Mouse (Mus musculus) ES-E14 (cell line): ENCODE results near the gene Rccd1. TPM values are rescaled to one million over a fixed set of nuclear protein-coding genes. Genes with fewer than 3 reads are reported as not detected.

ENCODE experiments used
- DNase-seq: peaks from one replicate; pipeline ENCODE4 v3.0.0-alpha.2; 2013; ENCODE audit warnings: low read depth, low spot score
- H3K27ac ChIP-seq: 2 replicates; pipeline ENCODE4 v1.5.1; 2012; ENCODE audit warnings: low read depth, mild to moderate bottlenecking, low read length, moderate library complexity, mixed read lengths; ENCODE audit not compliant: poor library complexity, insufficient read depth, severe bottlenecking
- H3K36me3 ChIP-seq: 2 replicates; pipeline ENCODE4 v1.6.1; 2012; ENCODE audit warnings: mild to moderate bottlenecking, low read length, moderate library complexity, mixed read lengths; ENCODE audit not compliant: control insufficient read depth, poor library complexity, insufficient read depth, severe bottlenecking
- H3K4me1 ChIP-seq, 2 experiments: fragments of 150-350 bp in 1 of 2; sonication (generic) in 1 of 2; 2 replicates each; pipeline ENCODE4 v1.6.1; 2012; ENCODE audit warnings: low read length in 2 of 2, mild to moderate bottlenecking in 1 of 2, mixed read lengths in 1 of 2; ENCODE audit not compliant: control insufficient read depth in 2 of 2, insufficient read depth in 2 of 2, poor library complexity in 1 of 2
- H3K4me3 ChIP-seq, 2 experiments: fragments of 150-350 bp in 1 of 2; sonication (generic) in 1 of 2; 2 replicates each; pipeline ENCODE4 v1.5.1; 2012; ENCODE audit warnings: low read length in 2 of 2, low read depth in 1 of 2, mild to moderate bottlenecking in 1 of 2, mixed read lengths in 1 of 2; ENCODE audit not compliant: insufficient read depth in 1 of 2, poor library complexity in 1 of 2, severe bottlenecking in 1 of 2
- H3K9ac ChIP-seq: 2 replicates; pipeline ENCODE4 v1.6.1; 2012; ENCODE audit warnings: low read depth, mild to moderate bottlenecking, low read length, mixed read lengths; ENCODE audit not compliant: poor library complexity, insufficient read depth, severe bottlenecking
- H3K9me3 ChIP-seq: fragments of 150-350 bp; sonication (generic); 2 replicates; pipeline ENCODE4 v1.6.1; 2012; ENCODE audit warnings: low read depth, mild to moderate bottlenecking, low read length; ENCODE audit not compliant: control insufficient read depth, insufficient read depth
- CHD2 ChIP-seq: IDR thresholded peaks from 2 replicates; pipeline ENCODE4 v1.6.1; 2014; ENCODE audit warnings: mild to moderate bottlenecking, low read depth, low read length, inconsistent platforms
- HCFC1 ChIP-seq: IDR thresholded peaks from 2 replicates; pipeline ENCODE4 v1.6.1; 2012; ENCODE audit warnings: low read length, inconsistent platforms, borderline replicate concordance; ENCODE audit not compliant: insufficient read depth
- MAFK ChIP-seq: IDR thresholded peaks from 2 replicates; pipeline ENCODE4 v1.6.1; 2014; ENCODE audit warnings: mild to moderate bottlenecking, low read depth, low read length, inconsistent platforms; ENCODE audit not compliant: insufficient read depth
- ZC3H11A ChIP-seq: IDR thresholded peaks from 2 replicates; pipeline ENCODE4 v1.6.1; 2012; ENCODE audit warnings: low read depth, mild to moderate bottlenecking, inconsistent platforms, low read length, borderline replicate concordance
- ZNF384 ChIP-seq: IDR thresholded peaks from 2 replicates; pipeline ENCODE4 v1.6.1; 2012; ENCODE audit warnings: low read depth, low read length, inconsistent platforms
- in situ Hi-C, 2 experiments: fragments of 600-800 bp; cut with MboI; formaldehyde crosslinking; loops; one replicate each; pipeline ENCODE4 v1.15.1; 2025; ENCODE audit warnings: low sequenced_read_pairs in 2 of 2, inconsistent platforms in 1 of 2; ENCODE audit not compliant: unreplicated experiment in 2 of 2
- total RNA-seq: library from RNA; depleted of rRNA; stranded (reverse); fragments of 300-350 nt; gene quantifications from 2 replicates; pipeline ENCODE4 v1.2.3, GENCODE M21; 2012

Rccd1 gene
- total RNA-seq, 1 experiment = 16.4 TPM

DNA sequence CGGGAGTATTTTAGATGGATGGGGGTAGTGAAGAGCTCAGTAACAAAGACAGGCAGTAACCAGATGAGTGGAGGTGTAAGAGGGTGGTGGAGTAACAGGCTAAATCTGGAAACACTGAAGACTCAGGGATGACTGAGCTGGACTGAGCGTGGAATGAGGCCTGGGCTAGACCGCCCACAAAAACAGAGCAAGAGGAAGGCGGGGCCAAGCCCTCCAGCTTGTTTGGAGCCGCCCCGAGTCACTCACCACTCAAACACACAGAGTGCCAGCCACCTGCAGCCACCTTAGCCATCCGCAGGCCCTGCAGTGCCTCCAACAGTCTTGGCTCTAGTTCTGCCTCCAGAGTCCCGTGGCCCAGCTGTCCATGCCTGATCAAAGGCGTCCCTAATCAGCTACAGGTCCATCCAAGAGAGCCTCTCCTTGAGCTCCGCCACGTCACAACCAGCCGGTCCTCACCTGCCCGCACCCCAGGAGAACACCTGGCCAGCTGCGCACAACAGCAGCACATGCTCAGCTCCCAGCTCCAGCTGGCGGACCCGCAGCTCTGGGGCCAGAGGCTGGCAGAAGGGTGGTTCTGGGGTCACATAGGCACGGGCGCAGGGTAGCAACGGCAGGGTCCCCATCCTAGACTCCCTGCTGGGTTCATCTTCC lies 4.3 kb downstream of the Rccd1 start:
- Histone ChIP-seq H3K4me1 (peaks cover 2 to 3% of the 10 kb centered on the region in 2 experiments; a peak in 2 of 4 replicates), H3K27ac (no peak overlapping the region), H3K9ac (0 out of 2 replicates have a peak overlapping the region, but pooled peaks have one; percentile 19), H3K9me3 (no peaks in the 10 kb centered on the region), H3K4me3 (peak overlapping the region; percentile 31 to 52; a peak in 3 of 4 replicates), H3K36me3 (peaks cover 19% of the 10 kb centered on the region)
- TF ChIP-seq HCFC1 (no peak), ZC3H11A (no peak), ZNF384 (no peak), CHD2 (no peak), MAFK (no peak)
- no peak for DNase-seq
- in situ Hi-C loops = loop anchor here in 1 of 2 experiments (25.0 kb wide), 1 partner anchor 633 kb away; no protein-coding TSS in a partner anchor

- TF ChIP-seq ZC3H11A = no peak
- no peak for TF ChIP-seq HCFC1
- no peak for TF ChIP-seq MAFK
- no peak for TF ChIP-seq CHD2
- no peak for TF ChIP-seq ZNF384
- H3K9ac ChIP-seq = no peak overlapping the region
- H3K4me3 ChIP-seq = no peak overlapping the region
- no peaks in the 10 kb centered on the region for H3K9me3 ChIP-seq
- peaks cover 0 to 3% of the 10 kb centered on the region in 2 experiments; a peak in 1 of 4 replicates for H3K4me1 ChIP-seq
- in situ Hi-C loops = loop anchor here in 1 of 2 experiments (25.0 kb wide), 1 partner anchor 631 kb away; no protein-coding TSS in a partner anchor
- H3K27ac ChIP-seq = no peak overlapping the region
- DNase-seq = no peak
- peaks cover 31% of the 10 kb centered on the region for H3K36me3 ChIP-seq
Observed at GRCm38 (mm10) chr7:80318670-80319069, 5.6 kb downstream of the Rccd1 start.

DNA sequence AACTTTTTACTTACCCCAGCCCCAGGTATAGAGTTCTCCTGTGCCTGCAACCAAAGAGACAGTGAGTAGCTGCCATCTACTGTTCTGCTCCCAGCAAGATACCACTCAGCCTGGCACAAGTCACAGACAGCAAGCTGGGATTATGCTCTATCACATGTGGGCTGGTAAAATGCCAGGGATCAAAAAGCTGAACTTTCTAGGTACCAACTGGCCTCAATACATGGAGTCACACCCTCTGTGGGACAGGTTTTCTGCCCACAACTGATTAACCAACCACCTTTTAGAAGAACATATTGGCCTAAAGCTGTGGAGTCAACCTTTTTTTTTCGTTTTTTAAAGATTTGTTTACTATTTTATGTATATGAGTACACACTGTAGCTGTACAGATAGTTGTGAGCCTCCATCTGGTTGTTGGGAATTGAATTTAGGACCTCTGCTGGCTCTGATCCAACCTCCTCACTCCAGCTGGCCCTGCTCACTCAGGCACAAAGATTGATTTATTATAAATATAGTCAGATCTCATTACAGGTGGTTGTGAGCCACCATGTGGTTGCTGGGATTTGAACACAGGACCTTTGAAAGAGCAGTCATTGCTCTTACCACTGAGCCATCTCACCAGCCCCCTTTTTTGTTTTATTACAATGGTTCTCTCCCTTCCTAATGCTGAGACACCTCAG lies 6.7 kb downstream of the Rccd1 start:
- Histone ChIP-seq H3K36me3 (peaks cover 41% of the 10 kb centered on the region), H3K9ac (no peak overlapping the region), H3K27ac (no peak overlapping the region), H3K4me1 (peaks cover 0 to 3% of the 10 kb centered on the region in 2 experiments; a peak in 1 of 4 replicates), H3K9me3 (no peaks in the 10 kb centered on the region), H3K4me3 (no peak overlapping the region)
- in situ Hi-C loops = loop anchor here in 1 of 2 experiments (25.0 kb wide), 1 partner anchor 630 kb away; no protein-coding TSS in a partner anchor
- no peak for DNase-seq
- no peak for TF ChIP-seq MAFK
- no peak for TF ChIP-seq ZC3H11A
- TF ChIP-seq HCFC1 = no peak
- no peak for TF ChIP-seq ZNF384
- TF ChIP-seq CHD2 = no peak

GRCm38 (mm10) chr7:80315733-80316132 lies 8.5 kb downstream of the Rccd1 start:
- Histone ChIP-seq H3K36me3 (peaks cover 51% of the 10 kb centered on the region), H3K9me3 (no peaks in the 10 kb centered on the region), H3K4me3 (no peak overlapping the region), H3K9ac (no peak overlapping the region), H3K27ac (no peak overlapping the region), H3K4me1 (peaks cover 0 to 3% of the 10 kb centered on the region in 2 experiments; a peak in 1 of 4 replicates)
- DNase-seq = no peak
- in situ Hi-C loops = loop anchor here in 1 of 2 experiments (25.0 kb wide), 1 partner anchor 628 kb away; no protein-coding TSS in a partner anchor
- TF ChIP-seq CHD2 (no peak), HCFC1 (no peak), ZC3H11A (no peak), ZNF384 (no peak), MAFK (no peak)
